Mouse (Mus musculus) liver, embryonic 14.5 days (tissue): ENCODE data around the gene Pgam1.

ENCODE experiments used
- CTCF ChIP-seq: IDR thresholded peaks from 2 replicates; pipeline ENCODE4 v1.5.1; 2016; ENCODE audit warnings: antibody characterized with exemption, low read depth, control low read depth
- EP300 ChIP-seq: IDR thresholded peaks from 2 replicates; pipeline ENCODE4 v1.6.1; 2016; ENCODE audit warnings: antibody characterized with exemption, low read depth

GRCm38 (mm10) chr19:41895460-41896318 lies 16.0 kb upstream of the Pgam1 start, which contains the start of gene Rrp12:
- TF ChIP-seq CTCF, result no peak
- peak; percentile 5; the same call in 1 of the 2 replicates for TF ChIP-seq EP300
